Mouse (Mus musculus): ENCODE data around the gene Neurog2. TPM values are rescaled to one million over a fixed set of nuclear protein-coding genes. Genes with fewer than 3 reads are reported as not detected.

The Neurog2 gene
- 43.9 and 48.7 TPM in 2 replicates for polyA plus RNA-seq (2016; fragmentation: Nextera tagmentation; extraction: Ambion mirVana)

- peak within 1 kb of the TSS; percentile 67 for H3K4me2 ChIP-seq (replicated peaks)
- peak within 1 kb of the TSS; percentile 56 for H3K4me3 ChIP-seq
- peak within 1 kb of the TSS; percentile 78 for H3K9ac ChIP-seq
- no peaks in the 10 kb centered on the region for H3K9me3 ChIP-seq (replicated peaks)
- under 1% methylated on average over 86 of the region's 92 CpGs for WGBS
- H3K27me3 ChIP-seq = peaks cover 84% of the 10 kb centered on the region
- H3K4me1 ChIP-seq = peaks cover 34% of the 10 kb centered on the region
- H3K27ac ChIP-seq = peak within 1 kb of the TSS; percentile 92
- ATAC-seq (ENCODE audit: low FRiP score) = peak; percentile 60
- no peaks in the 10 kb centered on the region for H3K36me3 ChIP-seq
Measured at GRCm38 (mm10) chr3:127633080-127634032, at the start of gene Neurog2. Neurog2 (plus strand) TSS chr3:127633135.

DNA sequence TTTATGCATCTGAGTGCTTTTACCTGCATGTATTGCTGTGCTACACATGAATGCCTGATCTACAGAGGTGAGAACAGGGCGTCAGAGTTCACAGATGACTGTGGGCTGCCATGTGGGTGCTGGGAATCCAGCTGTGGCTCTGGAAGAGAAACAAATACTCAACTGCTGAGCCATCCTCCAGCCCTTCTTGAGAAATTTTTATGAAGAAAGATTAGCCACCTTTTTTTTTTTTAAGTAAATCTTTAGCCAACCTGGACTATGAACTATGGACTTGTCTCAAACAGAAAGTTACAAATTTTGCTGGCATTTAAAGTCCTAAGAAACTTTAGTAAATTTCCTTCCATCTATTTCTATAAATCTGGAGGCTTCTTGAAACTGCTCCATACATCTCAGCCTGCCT lies 35.8 kb upstream of the Neurog2 start:
- Histone ChIP-seq H3K36me3 (peaks cover 12% of the 10 kb centered on the region), H3K4me3 (no peak overlapping the region), H3K9me3 (replicated peaks) (no peaks in the 10 kb centered on the region), H3K4me2 (replicated peaks) (no peak overlapping the region), H3K27ac (no peak overlapping the region), H3K9ac (no peak overlapping the region), H3K4me1 (no peaks in the 10 kb centered on the region), H3K27me3 (no peaks in the 10 kb centered on the region)
- WGBS = 94% methylated on average over 1 of the region's 1 CpGs
- no peak for ATAC-seq (ENCODE audit: low FRiP score)

DNA sequence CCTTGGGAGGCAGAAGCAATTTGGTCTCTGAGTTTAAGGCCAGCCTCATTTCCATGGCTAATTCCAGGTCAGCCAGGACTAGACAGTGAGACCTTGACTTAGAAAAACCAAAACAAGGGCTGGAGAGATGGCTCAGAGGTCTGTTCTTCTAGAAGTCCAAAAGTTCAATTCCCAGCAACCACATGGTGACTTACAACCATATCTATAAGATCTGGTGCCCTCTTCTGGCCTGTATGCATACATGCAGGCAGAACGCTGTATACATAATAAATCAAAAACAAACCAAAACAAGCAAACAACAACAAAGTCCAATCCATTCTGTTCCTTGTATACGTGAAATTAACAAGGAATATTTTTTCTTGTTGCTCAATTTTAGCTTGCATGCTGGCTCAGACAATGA lies 24.8 kb upstream of the Neurog2 start:
- H3K27ac ChIP-seq = no peak overlapping the region
- H3K4me3 ChIP-seq = no peak overlapping the region
- no peaks in the 10 kb centered on the region for H3K9me3 ChIP-seq (replicated peaks)
- ATAC-seq (ENCODE audit: low FRiP score) = no peak
- H3K4me1 ChIP-seq = no peaks in the 10 kb centered on the region
- no peak overlapping the region for H3K9ac ChIP-seq
- H3K4me2 ChIP-seq (replicated peaks) = no peak overlapping the region
- 0 out of 2 replicates have a peak, but pooled peaks cover 22% of the 10 kb centered on the region for H3K36me3 ChIP-seq
- WGBS = 95% methylated on average over 2 of the region's 2 CpGs
- no peaks in the 10 kb centered on the region for H3K27me3 ChIP-seq

GRCm38 (mm10) chr3:127625296-127625695 lies 7.6 kb upstream of the Neurog2 start:
- peak overlapping the region; percentile 50 for H3K9ac ChIP-seq
- peaks cover 51% of the 10 kb centered on the region for H3K27me3 ChIP-seq
- ATAC-seq (ENCODE audit: low FRiP score) = peak; percentile 88
- H3K4me1 ChIP-seq = peaks cover 25% of the 10 kb centered on the region
- no peaks in the 10 kb centered on the region for H3K9me3 ChIP-seq (replicated peaks)
- H3K4me3 ChIP-seq = peak overlapping the region; percentile 37
- WGBS = 0% methylated on average over 36 of the region's 36 CpGs
- H3K27ac ChIP-seq = peak overlapping the region; percentile 17; the same call in 1 of the 2 replicates
- H3K36me3 ChIP-seq = no peaks in the 10 kb centered on the region
- H3K4me2 ChIP-seq (replicated peaks) = peak overlapping the region; percentile 59

- H3K36me3 ChIP-seq = no peaks in the 10 kb centered on the region
- H3K9me3 ChIP-seq (replicated peaks) = no peaks in the 10 kb centered on the region
- under 1% methylated on average over 28 of the region's 28 CpGs for WGBS
- H3K27ac ChIP-seq = peak overlapping the region; percentile 17; the same call in 1 of the 2 replicates
- H3K4me1 ChIP-seq = peaks cover 25% of the 10 kb centered on the region
- peaks cover 56% of the 10 kb centered on the region for H3K27me3 ChIP-seq
- no peak overlapping the region; the same call in 1 of the 2 replicates for H3K9ac ChIP-seq
- peak; percentile 61 for ATAC-seq (ENCODE audit: low FRiP score)
- H3K4me3 ChIP-seq = peak overlapping the region; percentile 37
- H3K4me2 ChIP-seq (replicated peaks) = peak overlapping the region; percentile 59
Measured at GRCm38 (mm10) chr3:127625701-127626399, 7.1 kb upstream of the Neurog2 start.

GRCm38 (mm10) chr3:127626524-127626923 lies 6.4 kb upstream of the Neurog2 start:
- Histone ChIP-seq H3K4me1 (peaks cover 28% of the 10 kb centered on the region), H3K27me3 (peaks cover 62% of the 10 kb centered on the region), H3K9ac (no peak overlapping the region), H3K27ac (no peak overlapping the region), H3K9me3 (replicated peaks) (no peaks in the 10 kb centered on the region), H3K36me3 (no peaks in the 10 kb centered on the region), H3K4me3 (no peak overlapping the region), H3K4me2 (replicated peaks) (no peak overlapping the region)
- WGBS = 5% methylated on average over 3 of the region's 3 CpGs
- ATAC-seq (ENCODE audit: low FRiP score) = no peak

DNA sequence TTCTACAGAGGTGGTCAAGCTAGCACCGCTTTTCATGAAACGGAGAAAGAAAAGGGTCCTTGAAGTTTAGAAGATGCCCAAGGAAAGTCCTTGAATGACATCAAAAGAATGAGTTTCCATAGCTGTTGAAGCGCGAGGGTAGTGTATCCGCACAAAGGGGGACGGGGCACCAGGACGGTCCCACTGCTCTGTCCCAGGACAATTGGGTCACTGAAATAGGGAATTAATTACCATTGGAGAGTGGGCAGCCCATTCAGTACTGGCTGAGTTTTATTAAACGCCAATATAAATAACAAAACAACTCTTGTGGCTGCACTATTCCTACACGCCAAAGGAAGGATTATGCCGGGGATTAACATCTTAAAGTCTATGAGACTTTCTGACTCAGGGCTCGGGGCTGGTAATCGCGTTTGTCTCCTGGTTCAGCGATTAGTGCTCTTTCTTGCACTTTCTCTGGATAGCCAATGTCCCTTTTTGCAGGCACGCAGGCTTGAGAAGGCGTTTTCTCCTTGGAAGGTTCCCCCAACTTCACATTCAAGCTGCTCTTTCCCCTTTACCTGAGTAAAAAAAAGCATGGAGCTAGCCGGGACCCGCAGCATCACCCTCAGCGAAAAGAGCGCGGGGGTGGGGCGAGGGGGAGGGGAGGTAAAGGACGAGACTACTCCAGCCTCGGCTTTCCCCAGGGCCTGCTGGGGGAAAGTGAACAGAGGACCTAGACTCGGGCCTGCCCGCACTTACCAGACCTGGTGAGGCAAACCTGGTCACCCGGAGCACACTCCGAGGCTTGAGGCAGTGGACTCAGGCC lies 5.6 kb upstream of the Neurog2 start:
- Histone ChIP-seq H3K9me3 (replicated peaks) (no peaks in the 10 kb centered on the region), H3K9ac (peak overlapping the region; percentile 43; the same call in 1 of the 2 replicates), H3K27ac (peak overlapping the region; percentile 40; the same call in 1 of the 2 replicates), H3K4me2 (replicated peaks) (peak overlapping the region; percentile 35), H3K36me3 (no peaks in the 10 kb centered on the region), H3K4me1 (peaks cover 34% of the 10 kb centered on the region), H3K27me3 (peaks cover 71% of the 10 kb centered on the region), H3K4me3 (no peak overlapping the region)
- under 1% methylated on average over 28 of the region's 28 CpGs for WGBS
- ATAC-seq (ENCODE audit: low FRiP score) = no peak

DNA sequence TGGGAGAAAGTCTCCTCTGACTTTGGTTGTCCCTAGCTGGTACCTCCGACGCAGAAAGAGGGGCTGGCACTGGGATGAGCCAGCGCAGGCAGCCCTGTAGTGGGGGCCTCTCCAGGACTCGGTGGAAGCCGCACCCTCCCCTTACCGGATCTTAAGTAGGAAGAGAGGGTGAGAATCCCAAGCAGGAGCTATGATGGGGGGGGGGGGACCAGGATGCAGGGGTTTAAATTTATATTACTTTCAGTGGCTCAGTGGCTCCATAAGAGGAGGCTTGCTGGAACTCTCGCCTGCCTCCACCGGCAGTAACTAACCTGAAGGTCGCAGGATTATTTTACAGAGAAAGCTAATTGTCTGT lies 5.0 kb upstream of the Neurog2 start:
- H3K9ac ChIP-seq = peak overlapping the region; percentile 43; the same call in 1 of the 2 replicates
- ATAC-seq (ENCODE audit: low FRiP score) = no peak
- peak overlapping the region; percentile 35 for H3K4me2 ChIP-seq (replicated peaks)
- H3K27ac ChIP-seq = peak overlapping the region; percentile 40; the same call in 1 of the 2 replicates
- H3K9me3 ChIP-seq (replicated peaks) = no peaks in the 10 kb centered on the region
- H3K36me3 ChIP-seq = no peaks in the 10 kb centered on the region
- H3K4me1 ChIP-seq = peaks cover 38% of the 10 kb centered on the region
- H3K4me3 ChIP-seq = peak overlapping the region; percentile 9; the same call in 1 of the 2 replicates
- H3K27me3 ChIP-seq = peaks cover 76% of the 10 kb centered on the region
- whole genome bisulfite sequencing = under 1% methylated on average over 9 of the region's 9 CpGs

GRCm38 (mm10) chr3:127628311-127629184 lies 4.4 kb upstream of the Neurog2 start:
- Histone ChIP-seq H3K36me3 (no peaks in the 10 kb centered on the region), H3K9me3 (replicated peaks) (no peaks in the 10 kb centered on the region), H3K27me3 (peaks cover 82% of the 10 kb centered on the region), H3K4me2 (replicated peaks) (peak overlapping the region; percentile 35), H3K9ac (0 out of 2 replicates have a peak overlapping the region, but pooled peaks have one; percentile 43), H3K4me1 (peaks cover 44% of the 10 kb centered on the region), H3K27ac (no peak overlapping the region), H3K4me3 (peak overlapping the region; percentile 9; the same call in 1 of the 2 replicates)
- WGBS = 2% methylated on average over 37 of the region's 37 CpGs
- no peak for ATAC-seq (ENCODE audit: low FRiP score)

GRCm38 (mm10) chr3:127630190-127630589 lies 2.7 kb upstream of the Neurog2 start:
- peaks cover 52% of the 10 kb centered on the region for H3K4me1 ChIP-seq
- WGBS = 13% methylated on average over 1 of the region's 1 CpGs
- no peaks in the 10 kb centered on the region for H3K36me3 ChIP-seq

More at GRCm38 (mm10) chr3:127630190-127630589, 2.7 kb upstream of the Neurog2 start:
- Histone ChIP-seq H3K27ac (no peak overlapping the region), H3K9me3 (replicated peaks) (no peaks in the 10 kb centered on the region), H3K4me3 (no peak overlapping the region), H3K4me2 (replicated peaks) (no peak overlapping the region), H3K27me3 (peaks cover 82% of the 10 kb centered on the region), H3K9ac (no peak overlapping the region)
- ATAC-seq (ENCODE audit: low FRiP score) = no peak
